Mouse (Mus musculus) liver, adult 2 months (tissue): ENCODE results near the gene Fam8a1.

Experiments used
- CTCF ChIP-seq: fragments of 200-500 bp; IDR thresholded peaks from 2 replicates; pipeline ENCODE4 v1.5.1; 2011; ENCODE audit warnings: low read depth, low read length, control low read depth
- POLR2A ChIP-seq: fragments of 200-500 bp; IDR thresholded peaks from 2 replicates; pipeline ENCODE4 v1.6.1; 2011; ENCODE audit warnings: low read length, control low read depth; ENCODE audit not compliant: insufficient read depth; ENCODE audit errors: extremely low read depth

DNA sequence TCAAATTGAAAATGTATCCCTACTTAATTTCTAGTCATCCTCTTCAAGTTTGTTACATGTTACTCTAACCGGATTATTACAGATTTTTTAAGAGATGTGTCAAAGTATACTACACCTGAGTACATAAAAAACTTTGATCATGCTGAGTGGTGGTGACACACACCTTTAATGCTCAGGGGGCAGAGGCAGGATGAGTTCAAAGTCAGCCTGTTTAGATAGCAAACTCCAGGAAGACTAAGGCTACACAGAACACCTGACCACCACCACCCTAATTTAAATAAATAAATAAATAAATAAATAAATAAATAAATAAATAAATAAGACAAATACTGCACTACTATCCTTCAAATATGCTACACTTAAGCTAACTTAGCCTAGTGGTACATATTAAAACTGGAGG is 26.6 kb downstream of the Fam8a1 start:
- TF ChIP-seq POLR2A (no peak), CTCF (no peak)
